Mouse (Mus musculus): ENCODE measurements around the gene Dchs2.
"Not testable (repeated sequence)": the region's sequence is repeated elsewhere in the genome, so short reads cannot be mapped to it uniquely, and the experiment has no call there.

Gene Dchs2
- long read RNA-seq, experiment 1 = 0 reads
- long read RNA-seq, experiment 2, partial matches to known transcripts = 0 of 1 reads
- long read RNA-seq, experiment 2, other reads (novel, unspliced or antisense) = 1 of 1 reads

- intact Hi-C loops (cut with DNase I) = no loop called here
Measured at GRCm38 (mm10) chr3:83127726-83128448, at the start of gene Dchs2. Gene Dchs2 (plus strand): TSS chr3:83127948.

- intact Hi-C loops (cut with DNase I) = loop anchor here (1.0 kb wide), 1 partner anchor 81 kb away; no protein-coding TSS in a partner anchor
Measured at GRCm38 (mm10) chr3:83080567-83081055, 47.1 kb upstream of the Dchs2 start.

- intact Hi-C loops (cut with DNase I) = no loop called here
Measured at GRCm38 (mm10) chr3:83097586-83097985, 30.2 kb upstream of the Dchs2 start.

GRCm38 (mm10) chr3:83098546-83099034 is 29.2 kb upstream of the Dchs2 start:
- intact Hi-C loops (cut with DNase I) = no loop called here

GRCm38 (mm10) chr3:83099139-83099538 is 28.6 kb upstream of the Dchs2 start:
- intact Hi-C loops (cut with DNase I) = no loop called here

GRCm38 (mm10) chr3:83099651-83100050 is 28.1 kb upstream of the Dchs2 start:
- intact Hi-C loops (cut with DNase I) = no loop called here

- intact Hi-C loops (cut with DNase I) = no loop called here
Measured at GRCm38 (mm10) chr3:83102286-83102685, 25.5 kb upstream of the Dchs2 start.

- intact Hi-C loops (cut with DNase I) = loop anchor here (1.0 to 2.0 kb wide), 2 partner anchors 112 to 165 kb away; no protein-coding TSS in a partner anchor
Measured at GRCm38 (mm10) chr3:83110163-83110562, 17.6 kb upstream of the Dchs2 start.

- intact Hi-C loops (cut with DNase I) = loop anchor here (2.0 kb wide), 1 partner anchor 163 kb away; no protein-coding TSS in a partner anchor
Measured at GRCm38 (mm10) chr3:83111485-83112261, 16.1 kb upstream of the Dchs2 start.

- intact Hi-C loops (cut with DNase I) = no loop called here
Measured at GRCm38 (mm10) chr3:83112869-83113268, 14.9 kb upstream of the Dchs2 start.

- intact Hi-C loops (cut with DNase I) = no loop called here
Measured at GRCm38 (mm10) chr3:83114946-83115345, 12.8 kb upstream of the Dchs2 start.

- intact Hi-C loops (cut with DNase I) = no loop called here
Measured at GRCm38 (mm10) chr3:83117592-83117991, 10.2 kb upstream of the Dchs2 start.

- intact Hi-C loops (cut with DNase I) = not testable (repeated sequence)
Measured at GRCm38 (mm10) chr3:83123945-83124344, 3.8 kb upstream of the Dchs2 start.

- intact Hi-C loops (cut with DNase I) = no loop called here
Measured at GRCm38 (mm10) chr3:83127088-83127725, 541 bp upstream of the Dchs2 start.

GRCm38 (mm10) chr3:83128449-83128922 is 738 bp downstream of the Dchs2 start:
- intact Hi-C loops (cut with DNase I) = no loop called here

- intact Hi-C loops (cut with DNase I) = no loop called here
Measured at GRCm38 (mm10) chr3:83129151-83129550, 1.4 kb downstream of the Dchs2 start.

- intact Hi-C loops (cut with DNase I) = no loop called here
Measured at GRCm38 (mm10) chr3:83136413-83136812, 8.7 kb downstream of the Dchs2 start.

GRCm38 (mm10) chr3:83138820-83139219 is 11.1 kb downstream of the Dchs2 start:
- intact Hi-C loops (cut with DNase I) = no loop called here

GRCm38 (mm10) chr3:83145610-83146009 is 17.9 kb downstream of the Dchs2 start:
- intact Hi-C loops (cut with DNase I) = no loop called here

- intact Hi-C loops (cut with DNase I) = no loop called here
Measured at GRCm38 (mm10) chr3:83147273-83148054, 19.7 kb downstream of the Dchs2 start.
